Mouse (Mus musculus) layer of hippocampus, postnatal 36 days (tissue): ENCODE results near the gene Ptgr2. TPM values are rescaled to one million over a fixed set of nuclear protein-coding genes. Genes with fewer than 3 reads are reported as not detected.
A peak's percentile ranks its signal among the peaks of the same experiment; 100 is the strongest.
"Not testable (repeated sequence)": the region's sequence is repeated elsewhere in the genome, so short reads cannot be mapped to it uniquely, and the experiment has no call there.

Experiments used
- DNase-seq, 2 experiments: peaks; one replicate each; pipeline ENCODE4 v3.0.0; 2022
- total RNA-seq, 2 experiments: library from RNA; stranded (reverse); gene quantifications; 2 replicates each; pipeline ENCODE4 v1.2.3; 2021

The Ptgr2 gene
- 10 to 100 TPM; 38.2 to 40.3 TPM for total RNA-seq

GRCm38 (mm10) chr12:84284885-84285592, at the start of gene Ptgr2:
Gene Ptgr2 (plus strand): TSS chr12:84285232.
- peak; percentile 74 to 83 for DNase-seq

GRCm38 (mm10) chr12:84235577-84235976, 49.5 kb upstream of the Ptgr2 start:
- DNase-seq: no peak

DNA sequence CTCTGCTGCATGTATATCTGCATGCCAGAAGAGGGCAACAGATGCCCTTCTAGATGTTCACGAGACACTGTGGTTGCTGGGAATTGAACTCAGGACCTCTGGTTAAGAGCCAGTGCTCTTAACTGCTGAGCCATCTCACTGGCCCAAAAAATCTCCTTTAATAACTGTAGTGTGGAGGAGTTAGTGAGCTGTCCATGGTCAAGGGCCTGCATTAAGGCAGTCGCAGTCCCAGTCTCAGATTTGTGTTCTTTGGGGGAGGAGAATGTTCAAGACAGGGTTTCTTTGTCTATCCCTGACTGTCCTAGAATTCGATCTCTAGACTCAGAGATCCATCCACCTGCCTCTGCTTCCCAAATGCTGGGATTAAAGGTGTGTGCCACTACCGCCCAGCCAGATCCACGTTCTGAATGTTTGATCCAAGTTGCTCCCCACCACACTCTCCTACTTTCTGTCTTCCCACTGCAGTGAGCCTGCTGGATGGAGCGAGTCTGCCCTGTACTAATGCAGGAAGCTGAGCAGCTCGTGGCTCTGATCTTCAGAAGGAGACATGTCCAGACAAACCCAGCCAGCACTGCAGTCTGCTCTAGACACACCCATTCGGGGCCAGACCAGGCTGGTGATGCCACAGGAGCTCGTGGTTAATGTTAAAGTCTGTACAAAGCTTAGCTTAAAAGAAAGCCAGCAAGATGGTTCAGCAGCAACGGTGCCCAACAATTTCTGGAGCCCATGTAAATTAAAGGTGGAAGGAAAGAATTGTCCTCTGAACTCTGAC, 48.9 kb upstream of the Ptgr2 start:
- DNase-seq: no peak

DNA sequence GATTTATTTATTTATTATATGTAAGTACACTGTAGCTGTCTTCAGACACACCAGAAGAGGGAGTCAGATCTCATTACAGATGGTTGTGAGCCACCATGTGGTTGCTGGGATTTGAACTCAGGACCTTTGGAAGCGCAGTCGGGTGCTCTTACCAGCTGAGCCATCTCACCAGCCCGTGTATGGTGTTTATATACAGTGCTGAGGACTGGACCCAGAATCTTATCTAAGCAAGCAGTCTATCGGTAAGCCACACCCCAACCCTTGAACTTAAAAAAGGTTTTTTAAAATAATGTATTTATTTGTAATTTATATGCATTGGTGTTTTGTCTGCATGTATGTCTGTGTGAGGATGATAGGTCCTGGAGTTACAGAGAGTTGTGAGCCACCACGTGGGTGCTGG, 48.0 kb upstream of the Ptgr2 start:
- DNase-seq: not testable (repeated sequence)

GRCm38 (mm10) chr12:84243076-84243770, 41.8 kb upstream of the Ptgr2 start:
- no peak for DNase-seq

GRCm38 (mm10) chr12:84245683-84246082, 39.3 kb upstream of the Ptgr2 start:
- no peak for DNase-seq

- peak; percentile 30 to 35 for DNase-seq
Observed at GRCm38 (mm10) chr12:84249217-84249616, 35.8 kb upstream of the Ptgr2 start.

- DNase-seq: no peak
Observed at GRCm38 (mm10) chr12:84252811-84253210, 32.2 kb upstream of the Ptgr2 start.

GRCm38 (mm10) chr12:84254886-84255285, 30.1 kb upstream of the Ptgr2 start:
- DNase-seq: no peak

GRCm38 (mm10) chr12:84260363-84260762, 24.7 kb upstream of the Ptgr2 start:
- no peak for DNase-seq

GRCm38 (mm10) chr12:84267264-84267663, 17.8 kb upstream of the Ptgr2 start:
- no peak for DNase-seq

DNA sequence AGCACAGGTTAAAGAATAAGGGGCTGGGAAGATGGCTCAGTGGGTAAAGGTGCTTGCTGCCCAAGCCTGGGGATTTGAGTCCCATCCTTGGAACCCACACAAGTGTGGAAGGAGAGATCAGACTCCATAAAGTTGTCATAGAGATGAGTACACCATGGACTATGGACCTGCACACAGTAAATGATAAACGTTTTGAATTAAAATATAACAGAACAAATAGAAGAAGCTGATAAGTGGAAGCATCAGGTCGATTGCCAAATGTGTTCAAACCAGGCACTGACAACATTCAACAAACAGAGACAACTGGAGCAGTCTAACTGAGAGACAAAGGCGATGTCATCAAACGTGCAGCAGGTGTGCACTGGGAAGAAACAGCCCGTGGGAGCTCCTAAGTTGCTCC, 11.7 kb upstream of the Ptgr2 start:
- DNase-seq: no peak

- no peak for DNase-seq
Observed at GRCm38 (mm10) chr12:84275288-84275687, 9.7 kb upstream of the Ptgr2 start.

GRCm38 (mm10) chr12:84276288-84276687, 8.7 kb upstream of the Ptgr2 start:
- DNase-seq: no peak

DNA sequence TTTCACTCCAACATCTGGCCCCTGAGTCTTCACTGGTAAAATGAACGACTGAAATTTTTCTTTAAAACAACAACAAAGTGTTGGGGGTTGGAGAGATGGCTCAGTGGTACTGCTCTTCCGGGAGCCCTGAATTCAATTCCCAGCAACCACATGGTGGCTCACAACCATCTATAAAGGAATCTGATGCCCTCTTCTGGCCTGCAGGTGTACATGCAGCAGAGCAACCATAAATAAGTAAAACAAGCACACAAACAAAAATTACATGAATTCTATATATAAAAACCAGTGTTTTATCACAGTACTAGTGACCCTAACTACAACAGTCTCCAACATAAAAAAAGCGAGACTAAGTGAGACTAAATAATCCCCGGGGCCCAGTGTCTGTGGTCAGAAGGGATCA, 8.2 kb upstream of the Ptgr2 start:
- no peak for DNase-seq

DNA sequence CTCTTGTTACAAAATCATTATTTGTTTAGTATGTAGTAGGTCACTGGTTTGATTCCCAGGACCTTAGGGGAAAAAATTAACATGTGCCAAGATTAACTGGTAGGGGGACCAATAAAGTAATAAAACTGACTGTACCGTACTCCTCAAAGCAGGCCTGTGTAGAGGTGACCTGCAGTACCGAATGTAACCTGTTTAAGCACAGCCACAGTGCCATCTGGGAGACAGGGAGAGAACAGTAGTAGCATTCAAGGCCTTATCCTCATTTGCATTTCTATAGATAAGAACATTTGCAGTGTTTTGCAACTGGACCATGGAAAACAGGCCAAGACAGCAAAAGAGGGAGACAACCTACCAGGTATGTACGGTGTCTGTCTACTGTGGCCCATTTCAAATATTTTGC, 7.2 kb upstream of the Ptgr2 start:
- no peak for DNase-seq

- peak in 1 of 2 experiments; percentile 3 for DNase-seq
Observed at GRCm38 (mm10) chr12:84278901-84279300, 6.1 kb upstream of the Ptgr2 start.

GRCm38 (mm10) chr12:84284391-84284790, 641 bp upstream of the Ptgr2 start:
- no peak for DNase-seq

- no peak for DNase-seq
Observed at GRCm38 (mm10) chr12:84285593-84285968, 549 bp downstream of the Ptgr2 start.

DNA sequence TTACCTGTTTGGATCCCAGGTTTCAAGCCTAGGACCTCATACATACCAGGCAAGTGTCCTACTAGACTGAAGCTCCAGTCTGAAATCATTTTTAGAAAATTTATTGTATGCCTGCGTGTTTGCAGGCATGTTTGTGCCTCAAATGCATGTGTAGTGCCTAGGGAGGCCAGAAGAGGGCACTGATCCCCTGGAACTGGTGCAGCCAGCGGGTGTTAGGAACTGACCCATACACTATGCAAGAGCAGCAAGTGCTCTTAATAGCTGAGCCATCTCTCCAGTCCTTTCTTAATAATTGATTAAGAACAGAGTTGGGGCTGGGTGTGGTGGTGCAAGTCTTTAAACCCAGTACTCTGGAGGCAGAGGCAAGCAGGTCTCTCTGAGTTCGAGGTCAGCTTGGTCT, 3.4 kb downstream of the Ptgr2 start:
- DNase-seq: no peak

DNA sequence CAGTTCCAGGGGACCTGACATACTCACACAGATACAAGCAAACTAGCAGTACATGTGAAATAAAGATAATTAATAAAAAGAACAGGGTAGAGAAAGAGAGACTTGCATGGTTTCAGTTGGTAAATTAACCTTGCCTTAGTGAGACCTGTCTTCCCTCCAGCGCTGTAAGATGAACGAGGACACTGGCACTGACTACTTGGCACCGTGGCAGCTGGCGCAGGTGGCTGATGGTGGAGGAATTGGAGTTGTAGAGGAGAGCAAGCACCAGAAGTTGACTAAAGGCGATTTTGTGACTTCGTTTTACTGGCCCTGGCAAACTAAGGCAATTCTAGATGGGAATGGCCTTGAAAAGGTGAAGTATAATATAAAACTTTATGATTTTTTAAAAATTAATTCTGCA, 12.8 kb downstream of the Ptgr2 start:
- no peak for DNase-seq

DNA sequence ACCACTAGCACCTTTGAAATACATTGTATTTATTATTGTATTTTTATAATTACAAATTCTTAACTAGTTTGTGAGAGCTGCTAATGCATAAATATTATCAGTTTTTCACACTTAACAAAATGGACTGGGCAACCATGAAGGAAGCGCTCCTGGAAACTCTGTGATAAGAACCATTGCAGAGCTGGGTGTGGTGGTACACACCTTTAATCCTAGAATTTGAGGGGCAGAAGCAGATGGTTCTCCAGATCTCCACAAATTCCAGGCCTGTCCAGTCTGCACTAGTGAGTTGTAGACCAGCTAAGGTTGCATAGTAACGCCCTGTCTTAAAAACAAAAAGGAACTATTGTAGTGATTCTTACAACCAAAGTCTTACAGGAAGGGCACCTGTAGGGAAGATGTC, 14.2 kb downstream of the Ptgr2 start:
- no peak for DNase-seq

DNA sequence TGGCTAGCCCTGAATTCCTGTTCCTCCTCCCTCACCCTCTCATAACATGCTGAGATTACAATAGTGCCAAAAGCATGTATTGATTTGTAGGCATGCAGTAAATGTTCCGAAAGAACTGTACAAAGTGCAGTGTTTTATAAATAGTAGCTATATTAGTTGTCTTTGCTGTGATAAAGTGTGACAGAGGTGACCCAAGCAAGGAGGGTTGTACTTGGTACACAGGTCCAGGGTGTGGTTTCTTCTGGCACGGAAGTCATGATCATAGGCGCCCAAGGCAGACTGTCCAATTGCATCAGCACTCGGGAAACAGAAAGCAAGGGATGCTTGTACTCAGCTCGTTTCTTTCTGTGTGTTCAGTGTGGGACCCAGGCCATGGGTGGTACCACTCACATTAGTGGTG, 19.1 kb downstream of the Ptgr2 start:
- no peak for DNase-seq

DNA sequence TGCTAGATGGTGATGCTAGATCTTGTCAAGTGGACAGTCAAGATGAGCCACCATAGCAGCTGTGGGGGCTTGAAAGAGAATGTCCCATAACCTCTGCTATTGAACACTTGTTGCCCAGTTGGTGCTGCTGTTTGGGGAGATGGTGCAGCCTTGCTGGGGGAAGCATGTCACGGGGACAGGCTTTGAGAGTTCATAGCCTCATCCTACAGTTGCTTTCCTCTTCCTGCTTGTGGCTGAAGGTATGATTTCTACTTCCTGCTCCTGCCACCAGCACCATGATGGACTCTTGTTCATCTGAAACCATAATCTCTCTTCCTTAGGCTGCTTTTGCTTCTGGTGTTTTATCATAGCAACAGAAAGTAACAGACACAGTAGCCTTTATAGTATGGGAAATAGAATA, 19.5 kb downstream of the Ptgr2 start:
- DNase-seq: no peak
